Comparison of ENCODE assay signal across 20 mouse cellular contexts in genomic region chr17:80578041-80578440, GRCm38 (mm10). TPM values are rescaled to one million over a fixed set of nuclear protein-coding genes. Genes with fewer than 3 reads are reported as not detected.
DNase-seq lines count a peak whose midpoint lies in the region; ATAC-seq and TF ChIP-seq lines count a peak whose summit lies in the region.
"Had no signal": no experiment of that assay in that cellular context is flagged by ENCODE, and none has a peak within 500 bp of the region (broad histone marks: within the 10 kb centered on the region; RNA-seq: fewer than 3 reads in every experiment).

No protein-coding gene starts in this region.

- peak overlapping the region; percentile 56 for H3K4me3 ChIP-seq in layer of hippocampus, adult 2 months
- H3K4me3 ChIP-seq in midbrain, embryonic 16.5 days (ENCODE audit: low read depth, low read length), result no peak overlapping the region
- no peak overlapping the region for H3K4me3 ChIP-seq in midbrain, embryonic 11.5 days (ENCODE audit: low read depth, low read length)
- H3K4me3 ChIP-seq in midbrain, postnatal 0 days (ENCODE audit: low read depth, low read length), result no peak overlapping the region

- no peak for DNase-seq in frontal cortex, postnatal 14 days (ENCODE audit: low spot score in 2 of 2)
- no peak for DNase-seq in layer of hippocampus, adult 2 months (ENCODE audit: low spot score in 2 of 2)
- no peak for DNase-seq in layer of hippocampus, postnatal 36 days
- no peak for DNase-seq in midbrain, embryonic 11.5 days (ENCODE audit: low spot score, missing footprints)
- DNase-seq in midbrain, postnatal 0 days (ENCODE audit: low spot score), result no peak
- DNase-seq: adrenal gland, postnatal 25 days; cerebellum, adult 9-11 months; gastrocnemius, postnatal 10 days; kidney, adult 2 months; lung, adult 18-20 months; lung, postnatal 14 days; thymus, postnatal 25 days had no signal

- peaks cover 7% of the 10 kb centered on the region for H3K4me1 ChIP-seq in midbrain, embryonic 16.5 days (ENCODE audit: control insufficient read depth, insufficient read depth, low read length)
- peaks cover 6% of the 10 kb centered on the region; the same call in 1 of the 2 replicates for H3K4me1 ChIP-seq in midbrain, embryonic 11.5 days (ENCODE audit: control insufficient read depth, insufficient read depth, low read length)
- H3K4me1 ChIP-seq in midbrain, postnatal 0 days (ENCODE audit: insufficient read depth, low read length), result no peaks in the 10 kb centered on the region

- TF ChIP-seq CTCF in layer of hippocampus, adult 2 months (conservative IDR thresholded peaks at IDR 0.05), result no peak
- no peak for TF ChIP-seq CTCF in midbrain, postnatal 0 days (IDR thresholded peaks at IDR 0.05)

- H3K36me3 ChIP-seq in midbrain, embryonic 16.5 days (ENCODE audit: control insufficient read depth, insufficient read depth, low read length), result peaks cover 4% of the 10 kb centered on the region
- 0 out of 2 replicates have a peak, but pooled peaks cover 2% of the 10 kb centered on the region for H3K36me3 ChIP-seq in midbrain, embryonic 11.5 days (ENCODE audit: control insufficient read depth, insufficient read depth, low read length)
- H3K36me3 ChIP-seq in midbrain, postnatal 0 days (ENCODE audit: insufficient read depth, low read length), result peaks cover 8% of the 10 kb centered on the region; the same call in 1 of the 2 replicates

- no peak overlapping the region for H3K9ac ChIP-seq in midbrain, embryonic 16.5 days (ENCODE audit: low read depth, low read length)
- H3K9ac ChIP-seq in midbrain, embryonic 11.5 days (ENCODE audit: low read length), result no peak overlapping the region
- no peak overlapping the region for H3K9ac ChIP-seq in midbrain, postnatal 0 days (replicated peaks; ENCODE audit: low read length, poor library complexity, severe bottlenecking)

- 100% methylated on average over 1 of the region's 1 CpGs for WGBS in midbrain, embryonic 16.5 days
- 86% methylated on average over 1 of the region's 1 CpGs for WGBS in midbrain, embryonic 11.5 days
- 89% methylated on average over 1 of the region's 1 CpGs for WGBS in midbrain, postnatal 0 days

- H3K9me3 ChIP-seq in midbrain, embryonic 16.5 days (replicated peaks; ENCODE audit: control insufficient read depth, low read length, poor library complexity, severe bottlenecking), result no peaks in the 10 kb centered on the region
- no peaks in the 10 kb centered on the region for H3K9me3 ChIP-seq in midbrain, embryonic 11.5 days (ENCODE audit: control insufficient read depth, low read length)
- no peaks in the 10 kb centered on the region for H3K9me3 ChIP-seq in midbrain, postnatal 0 days (ENCODE audit: low read length)
- H3K9me3 ChIP-seq: embryonic facial prominence, embryonic 15.5 days; heart, embryonic 13.5 days; limb, embryonic 12.5 days; liver, embryonic 12.5 days had no signal

- 0 out of 2 replicates have a peak, but pooled peaks have one; percentile 2 for ATAC-seq in frontal cortex, adult (ENCODE audit: low TSS enrichment)
- ATAC-seq in midbrain, embryonic 16.5 days, result no peak
- ATAC-seq in midbrain, embryonic 11.5 days (ENCODE audit: low FRiP score), result no peak
- ATAC-seq in midbrain, postnatal 0 days (ENCODE audit: low FRiP score), result no peak

- H3K4me2 ChIP-seq in midbrain, embryonic 16.5 days (ENCODE audit: low read length), result no peak overlapping the region; the same call in 1 of the 2 replicates
- no peak overlapping the region for H3K4me2 ChIP-seq in midbrain, embryonic 11.5 days
- H3K4me2 ChIP-seq in midbrain, postnatal 0 days (ENCODE audit: low read depth, low read length, poor library complexity, severe bottlenecking), result peak overlapping the region; percentile 97; the same call in 1 of the 2 replicates

- peak overlapping the region; percentile 82 for H3K27ac ChIP-seq in layer of hippocampus, adult 2 months
- peak overlapping the region; percentile 54; the same call in 1 of the 2 replicates for H3K27ac ChIP-seq in midbrain, embryonic 16.5 days (ENCODE audit: low read length)
- H3K27ac ChIP-seq in midbrain, embryonic 11.5 days (ENCODE audit: low read depth, low read length), result no peak overlapping the region
- no peak overlapping the region for H3K27ac ChIP-seq in midbrain, postnatal 0 days (ENCODE audit: low read depth, low read length)
- H3K27ac ChIP-seq: embryonic facial prominence, embryonic 15.5 days; heart, embryonic 13.5 days; kidney, postnatal 0 days; limb, embryonic 12.5 days; liver, embryonic 12.5 days had no signal

- no peaks in the 10 kb centered on the region for H3K27me3 ChIP-seq in midbrain, embryonic 16.5 days (ENCODE audit: control insufficient read depth, insufficient read depth, low read depth, low read length)
- H3K27me3 ChIP-seq in midbrain, embryonic 11.5 days (ENCODE audit: control insufficient read depth, insufficient read depth, low read length), result no peaks in the 10 kb centered on the region
- H3K27me3 ChIP-seq in midbrain, postnatal 0 days (ENCODE audit: insufficient read depth, low read length), result no peaks in the 10 kb centered on the region
- H3K27me3 ChIP-seq: embryonic facial prominence, embryonic 15.5 days; heart, embryonic 13.5 days; limb, embryonic 12.5 days had no signal

RNA-seq across cellular contexts. Expression of gene Cdkl4, which starts 0.4 kb away (rescaled TPM):
- 10 to 100 TPM; 14.0 to 16.3 TPM for total RNA-seq in layer of hippocampus, adult 2 months (2021)
- total RNA-seq in layer of hippocampus, postnatal 36 days (2021), result 10 to 100 TPM; 16.0 TPM
- polyA plus RNA-seq in midbrain, embryonic 16.5 days (2015; fragmentation: Nextera tagmentation; extraction: Ambion mirVana), result 6.3 and 6.4 TPM in 2 replicates
- polyA plus RNA-seq in midbrain, embryonic 11.5 days (2014; fragmentation: Nextera tagmentation; extraction: Ambion mirVana), result 1.4 and 2.0 TPM in 2 replicates
- 6.9 and 7.9 TPM in 2 replicates for total RNA-seq in midbrain, postnatal 0 days (2014; rRNA removed)
- 5.4 and 6.0 TPM in 2 replicates for polyA plus RNA-seq in midbrain, postnatal 0 days (2015; fragmentation: Nextera tagmentation; extraction: Ambion mirVana)
- total RNA-seq: adrenal gland, postnatal 25 days; common myeloid progenitor, adult 5-6 weeks had no signal
- polyA plus RNA-seq: heart, embryonic 13.5 days had no signal

Comparison
In these comparisons a context has a peak if more than half of its experiments do, and no peak if none do; other contexts are left out.
1. H3K27ac ChIP-seq: peak in layer of hippocampus, adult 2 months (single experiment) and midbrain, embryonic 16.5 days (single experiment); none in midbrain, embryonic 11.5 days (single experiment) and midbrain, postnatal 0 days (single experiment).